Mouse (Mus musculus) small intestine, adult 2 months (tissue): ENCODE measurements around the gene Zdhhc5.

Experiments
- CTCF ChIP-seq: fragments of 200-500 bp; IDR thresholded peaks from 2 replicates; pipeline ENCODE4 v1.5.1; 2012; ENCODE audit warnings: low read depth, mild to moderate bottlenecking, control low read depth, inconsistent platforms, low read length, moderate library complexity, mixed read lengths; ENCODE audit not compliant: insufficient replicate concordance, insufficient read length; ENCODE audit errors: extremely low read depth
- POLR2A ChIP-seq: fragments of 200-500 bp; IDR thresholded peaks from 2 replicates; pipeline ENCODE4 v1.6.1; 2012; ENCODE audit warnings: low read depth, mild to moderate bottlenecking, control low read depth, inconsistent platforms, low read length, moderate library complexity

- TF ChIP-seq POLR2A (no peak), CTCF (no peak)
Observed at GRCm38 (mm10) chr2:84704329-84704728, 10.7 kb downstream of the Zdhhc5 start.
